Mouse (Mus musculus) E14TG2a.4 (cell line): ENCODE measurements around the gene Mtap.

Experiments used
- H3K27me3 ChIP-seq: 2 replicates; pipeline ENCODE4 v1.6.1; 2014; ENCODE audit warnings: low read length, control low read depth; ENCODE audit not compliant: insufficient read depth
- H3K36me3 ChIP-seq: 2 replicates; pipeline ENCODE4 v1.6.1; 2014; ENCODE audit warnings: low read length, control low read depth; ENCODE audit not compliant: insufficient read depth
- H3K4me1 ChIP-seq: replicated peaks from 2 replicates; pipeline ENCODE4 v1.6.1; 2014; ENCODE audit warnings: low read depth, low read length, control low read depth
- H3K4me3 ChIP-seq: replicated peaks from 2 replicates; pipeline ENCODE4 v1.5.1; 2014; ENCODE audit warnings: mild to moderate bottlenecking, low read length
- H3K9me3 ChIP-seq: 2 replicates; pipeline ENCODE4 v1.6.1; 2014; ENCODE audit warnings: low read length, control low read depth
- CTCF ChIP-seq: conservative IDR thresholded peaks from 2 replicates; pipeline ENCODE4 v1.5.1; 2014; ENCODE audit warnings: low read length
- NANOG ChIP-seq: IDR thresholded peaks from 2 replicates; pipeline ENCODE4 v1.6.1; 2014; ENCODE audit warnings: borderline replicate concordance, low read length, mixed read lengths
- POU5F1 ChIP-seq: IDR thresholded peaks from 2 replicates; pipeline ENCODE4 v1.6.1; 2014; ENCODE audit warnings: low read length, borderline replicate concordance

The Mtap gene

GRCm38 (mm10) chr4:89128080-89128936 is 8.6 kb upstream of the Mtap start:
- H3K4me3 ChIP-seq: no peak overlapping the region
- no peaks in the 10 kb centered on the region for H3K9me3 ChIP-seq
- peaks cover 6% of the 10 kb centered on the region; the same call in 1 of the 2 replicates for H3K27me3 ChIP-seq
- H3K36me3 ChIP-seq: no peaks in the 10 kb centered on the region
- H3K4me1 ChIP-seq: peaks cover 8% of the 10 kb centered on the region
- TF ChIP-seq CTCF (peak; percentile 68), POU5F1 (no peak)

GRCm38 (mm10) chr4:89128937-89129277 is 8.0 kb upstream of the Mtap start:
- Histone ChIP-seq H3K27me3 (peaks cover 6% of the 10 kb centered on the region; the same call in 1 of the 2 replicates), H3K4me3 (no peak overlapping the region), H3K4me1 (peaks cover 8% of the 10 kb centered on the region), H3K9me3 (no peaks in the 10 kb centered on the region), H3K36me3 (no peaks in the 10 kb centered on the region)
- TF ChIP-seq NANOG (no peak), CTCF (no peak), POU5F1 (no peak)

GRCm38 (mm10) chr4:89129311-89129913 is 7.5 kb upstream of the Mtap start:
- TF ChIP-seq POU5F1 (no peak), CTCF (peak; percentile 53)
- Histone ChIP-seq H3K4me1 (peaks cover 8% of the 10 kb centered on the region), H3K27me3 (peaks cover 6% of the 10 kb centered on the region; the same call in 1 of the 2 replicates), H3K4me3 (no peak overlapping the region), H3K36me3 (no peaks in the 10 kb centered on the region), H3K9me3 (no peaks in the 10 kb centered on the region)

GRCm38 (mm10) chr4:89131795-89132194 is 5.1 kb upstream of the Mtap start:
- TF ChIP-seq NANOG: no peak
- no peak for TF ChIP-seq POU5F1
- no peak for TF ChIP-seq CTCF
- no peaks in the 10 kb centered on the region for H3K9me3 ChIP-seq
- H3K27me3 ChIP-seq: peaks cover 6% of the 10 kb centered on the region; the same call in 1 of the 2 replicates
- no peak overlapping the region for H3K4me3 ChIP-seq
- peaks cover 13% of the 10 kb centered on the region for H3K4me1 ChIP-seq
- H3K36me3 ChIP-seq: no peaks in the 10 kb centered on the region

GRCm38 (mm10) chr4:89136356-89136755 is 566 bp upstream of the Mtap start:
- no peak for TF ChIP-seq POU5F1
- no peak for TF ChIP-seq NANOG
- no peak for TF ChIP-seq CTCF
- peaks cover 17% of the 10 kb centered on the region for H3K36me3 ChIP-seq
- H3K4me1 ChIP-seq: peaks cover 16% of the 10 kb centered on the region
- peaks cover 4% of the 10 kb centered on the region; the same call in 1 of the 2 replicates for H3K27me3 ChIP-seq
- H3K9me3 ChIP-seq: no peaks in the 10 kb centered on the region
- H3K4me3 ChIP-seq: no peak overlapping the region

- Histone ChIP-seq H3K27me3 (peaks cover 4% of the 10 kb centered on the region; the same call in 1 of the 2 replicates), H3K4me1 (peaks cover 16% of the 10 kb centered on the region), H3K4me3 (peak overlapping the region; percentile 98), H3K36me3 (peaks cover 26% of the 10 kb centered on the region), H3K9me3 (no peaks in the 10 kb centered on the region)
- TF ChIP-seq CTCF (no peak), POU5F1 (no peak), NANOG (no peak)
These were observed 829 bp downstream of the Mtap start for GRCm38 (mm10) chr4:89137542-89138360.

GRCm38 (mm10) chr4:89138361-89138651 is 1.4 kb downstream of the Mtap start:
- TF ChIP-seq POU5F1 (no peak), NANOG (no peak), CTCF (no peak)
- peaks cover 16% of the 10 kb centered on the region for H3K4me1 ChIP-seq
- peaks cover 4% of the 10 kb centered on the region; the same call in 1 of the 2 replicates for H3K27me3 ChIP-seq
- peak overlapping the region; percentile 98 for H3K4me3 ChIP-seq
- no peaks in the 10 kb centered on the region for H3K9me3 ChIP-seq
- H3K36me3 ChIP-seq: peaks cover 31% of the 10 kb centered on the region

GRCm38 (mm10) chr4:89140832-89141231 is 3.9 kb downstream of the Mtap start:
- TF ChIP-seq CTCF (no peak), POU5F1 (no peak), NANOG (no peak)
- Histone ChIP-seq H3K27me3 (peaks cover 4% of the 10 kb centered on the region; the same call in 1 of the 2 replicates), H3K4me1 (peaks cover 26% of the 10 kb centered on the region), H3K36me3 (peaks cover 44% of the 10 kb centered on the region), H3K9me3 (no peaks in the 10 kb centered on the region), H3K4me3 (no peak overlapping the region)
